Mouse (Mus musculus) ES-Bruce4 (cell line): ENCODE measurements around the gene Ccdc86. TPM values are rescaled to one million over a fixed set of nuclear protein-coding genes. Genes with fewer than 3 reads are reported as not detected.

ENCODE experiments used
- H3K27ac ChIP-seq: 2 replicates; pipeline ENCODE4 v1.5.1; 2012; ENCODE audit warnings: low read length, inconsistent platforms; ENCODE audit not compliant: insufficient read depth
- H3K27me3 ChIP-seq: 2 replicates; pipeline ENCODE4 v1.6.1; 2012; ENCODE audit warnings: mild to moderate bottlenecking, low read length, inconsistent platforms; ENCODE audit not compliant: control insufficient read depth, poor library complexity, insufficient read depth, severe bottlenecking
- H3K36me3 ChIP-seq: 2 replicates; pipeline ENCODE4 v1.6.1; 2012; ENCODE audit warnings: inconsistent platforms, mild to moderate bottlenecking, low read length, moderate library complexity; ENCODE audit not compliant: control insufficient read depth, poor library complexity, insufficient read depth, severe bottlenecking
- H3K4me1 ChIP-seq: one replicate; pipeline ENCODE4 v1.8.1; 2011; ENCODE audit warnings: low read length; ENCODE audit not compliant: control insufficient read depth, insufficient read depth
- H3K4me3 ChIP-seq: 2 replicates; pipeline ENCODE4 v1.5.1; 2011; ENCODE audit warnings: low read depth, mild to moderate bottlenecking, low read length
- H3K9ac ChIP-seq: 2 replicates; pipeline ENCODE4 v1.6.1; 2012; ENCODE audit warnings: low read depth, mild to moderate bottlenecking, inconsistent platforms; ENCODE audit not compliant: poor library complexity, severe bottlenecking
- H3K9me3 ChIP-seq: replicated peaks from 2 replicates; pipeline ENCODE4 v1.6.1; 2012; ENCODE audit warnings: mild to moderate bottlenecking, low read length, inconsistent platforms; ENCODE audit not compliant: control insufficient read depth, poor library complexity, insufficient read depth, severe bottlenecking
- CTCF ChIP-seq: IDR thresholded peaks from one replicate; pipeline ENCODE4 v1.8.1; 2011; ENCODE audit warnings: low read depth, low read length
- EP300 ChIP-seq: IDR thresholded peaks from 2 replicates; pipeline ENCODE4 v1.6.1; 2011; ENCODE audit warnings: low read depth, low read length; ENCODE audit not compliant: insufficient read depth
- POLR2A ChIP-seq: IDR thresholded peaks from one replicate; pipeline ENCODE4 v1.8.1; 2011; ENCODE audit warnings: low read length; ENCODE audit not compliant: insufficient read depth
- polyA plus RNA-seq: library from polyadenylated mRNA; stranded (reverse); fragments of >200 nt; gene quantifications from 2 replicates; pipeline ENCODE4 v1.2.4, GENCODE M21; 2011; ENCODE audit warnings: low read depth; ENCODE audit not compliant: missing spikeins, insufficient read depth, insufficient read length

Gene Ccdc86
- polyA plus RNA-seq, 1 experiment: 17.8 TPM

DNA sequence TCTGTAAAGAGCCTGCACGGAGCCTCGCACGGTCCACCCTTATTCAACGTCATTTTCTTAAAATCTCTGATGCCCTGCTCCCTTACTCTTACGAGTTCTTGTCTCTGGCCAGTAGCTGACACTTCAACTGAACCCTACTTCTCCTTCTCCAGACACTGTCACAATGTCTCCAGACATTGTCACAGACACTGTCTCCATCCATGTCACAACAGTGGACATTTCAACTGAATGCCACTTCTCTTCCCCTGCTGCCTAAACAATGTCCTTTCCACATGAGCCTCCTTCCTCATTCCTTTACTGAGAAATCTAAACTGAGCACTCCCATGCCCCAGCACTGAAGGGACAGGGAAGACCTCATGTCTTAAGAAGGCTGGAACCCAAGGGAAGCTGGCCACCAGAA, 1.8 kb downstream of the Ccdc86 start:
- TF ChIP-seq EP300 (no peak), CTCF (no peak), POLR2A (no peak)
- Histone ChIP-seq H3K9me3 (no peaks in the 10 kb centered on the region), H3K27ac (no peak overlapping the region), H3K4me1 (no peaks in the 10 kb centered on the region), H3K36me3 (peaks cover 42% of the 10 kb centered on the region), H3K9ac (peak overlapping the region; percentile 97), H3K4me3 (peak overlapping the region; percentile 94), H3K27me3 (no peaks in the 10 kb centered on the region)

DNA sequence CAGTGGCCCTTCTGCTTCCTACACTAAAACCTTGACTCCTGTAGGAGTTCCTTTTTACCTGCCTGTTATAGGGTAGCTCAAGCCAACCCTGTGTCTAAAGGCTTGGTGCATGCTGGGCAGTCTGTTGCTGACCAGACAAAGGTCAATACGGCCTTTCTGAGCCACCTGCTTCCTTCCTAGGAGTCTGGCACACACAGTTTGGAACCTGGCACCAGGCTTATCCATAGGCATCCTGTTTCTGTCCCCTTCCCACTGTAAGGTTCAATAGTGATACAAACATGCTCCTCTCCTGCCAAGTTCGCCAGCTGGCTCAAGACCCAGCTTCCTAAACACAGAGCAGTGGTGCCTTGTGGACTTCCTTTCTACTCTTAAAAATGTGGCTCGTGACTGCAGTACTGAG, 2.6 kb downstream of the Ccdc86 start:
- H3K9me3 ChIP-seq: no peaks in the 10 kb centered on the region
- H3K4me1 ChIP-seq: no peaks in the 10 kb centered on the region
- no peak overlapping the region; the same call in 1 of the 2 replicates for H3K4me3 ChIP-seq
- TF ChIP-seq CTCF (no peak), EP300 (no peak), POLR2A (no peak)
- no peaks in the 10 kb centered on the region for H3K27me3 ChIP-seq
- peaks cover 43% of the 10 kb centered on the region for H3K36me3 ChIP-seq
- H3K27ac ChIP-seq: no peak overlapping the region
- H3K9ac ChIP-seq: 0 out of 2 replicates have a peak overlapping the region, but pooled peaks have one; percentile 97

DNA sequence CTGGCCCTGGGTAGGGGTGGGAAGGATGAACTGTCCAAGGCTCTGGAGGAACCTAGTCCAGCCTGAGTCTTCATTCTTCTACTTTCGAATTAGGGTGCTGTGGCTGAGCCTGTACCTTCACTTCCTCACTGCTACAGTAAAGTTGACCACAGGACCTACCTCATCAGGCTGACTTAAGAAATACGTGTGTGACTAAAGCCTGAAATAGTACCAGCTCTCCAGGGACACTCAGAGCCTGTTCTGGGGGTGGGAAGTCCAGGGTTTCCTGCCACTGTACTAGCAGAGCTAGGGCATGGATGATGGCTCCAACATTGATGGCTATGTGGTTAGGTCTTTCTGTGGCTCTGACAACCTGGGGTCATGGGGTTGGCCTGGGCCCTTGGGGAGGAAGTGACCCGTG, 5.1 kb downstream of the Ccdc86 start:
- Histone ChIP-seq H3K9ac (no peak overlapping the region), H3K9me3 (no peaks in the 10 kb centered on the region), H3K4me3 (no peak overlapping the region), H3K4me1 (no peaks in the 10 kb centered on the region), H3K27ac (no peak overlapping the region), H3K36me3 (peaks cover 43% of the 10 kb centered on the region), H3K27me3 (no peaks in the 10 kb centered on the region)
- TF ChIP-seq CTCF (no peak), EP300 (no peak), POLR2A (no peak)

DNA sequence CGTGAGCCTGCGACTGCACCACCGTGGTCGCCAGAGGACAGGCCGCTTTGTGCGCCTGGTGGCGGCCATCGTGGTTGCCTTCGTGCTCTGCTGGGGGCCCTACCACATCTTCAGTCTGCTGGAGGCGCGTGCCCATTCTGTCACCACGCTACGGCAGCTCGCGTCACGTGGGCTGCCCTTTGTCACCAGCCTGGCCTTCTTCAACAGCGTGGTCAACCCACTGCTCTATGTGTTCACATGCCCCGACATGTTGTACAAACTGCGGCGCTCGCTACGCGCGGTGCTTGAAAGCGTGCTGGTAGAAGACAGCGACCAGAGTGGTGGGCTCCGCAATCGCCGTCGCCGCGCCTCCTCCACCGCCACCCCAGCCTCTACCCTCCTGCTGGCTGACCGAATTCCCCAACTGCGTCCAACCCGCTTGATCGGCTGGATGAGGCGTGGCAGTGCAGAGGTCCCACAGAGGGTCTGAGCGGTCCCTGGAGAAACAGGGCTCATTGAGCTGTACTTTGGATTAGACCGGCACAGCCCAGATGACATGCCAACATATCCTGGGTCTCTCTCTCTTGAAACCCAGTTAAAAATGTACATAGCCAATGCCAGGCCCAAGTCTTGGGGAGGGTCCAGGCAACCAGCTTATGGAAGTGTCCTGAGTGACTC, 8.1 kb downstream of the Ccdc86 start:
- no peak overlapping the region for H3K27ac ChIP-seq
- TF ChIP-seq EP300 (no peak), CTCF (no peak), POLR2A (no peak)

DNA sequence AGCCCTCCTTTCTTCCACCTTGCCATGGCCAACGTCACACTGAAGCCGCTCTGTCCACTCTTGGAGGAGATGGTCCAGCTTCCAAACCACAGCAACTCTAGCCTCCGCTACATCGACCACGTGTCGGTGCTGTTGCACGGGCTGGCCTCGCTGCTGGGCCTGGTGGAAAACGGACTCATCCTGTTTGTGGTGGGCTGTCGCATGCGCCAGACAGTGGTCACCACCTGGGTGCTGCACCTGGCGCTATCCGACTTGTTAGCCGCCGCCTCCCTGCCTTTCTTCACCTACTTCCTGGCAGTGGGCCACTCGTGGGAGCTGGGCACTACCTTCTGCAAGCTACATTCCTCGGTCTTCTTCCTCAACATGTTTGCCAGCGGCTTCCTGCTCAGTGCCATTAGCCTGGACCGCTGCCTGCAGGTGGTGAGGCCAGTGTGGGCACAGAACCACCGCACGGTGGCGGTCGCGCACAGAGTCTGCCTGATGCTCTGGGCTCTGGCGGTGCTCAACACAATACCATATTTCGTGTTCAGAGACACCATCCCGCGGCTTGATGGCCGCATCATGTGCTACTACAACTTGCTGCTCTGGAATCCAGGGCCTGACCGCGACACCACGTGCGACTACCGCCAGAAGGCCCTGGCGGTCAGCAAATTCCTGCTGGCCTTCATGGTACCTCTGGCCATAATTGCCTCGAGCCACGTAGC, 8.8 kb downstream of the Ccdc86 start:
- no peaks in the 10 kb centered on the region for H3K27me3 ChIP-seq
- H3K4me3 ChIP-seq: peak overlapping the region; percentile 32
- H3K9me3 ChIP-seq: no peaks in the 10 kb centered on the region
- H3K4me1 ChIP-seq: no peaks in the 10 kb centered on the region
- peaks cover 28% of the 10 kb centered on the region for H3K36me3 ChIP-seq
- peak overlapping the region; percentile 23 for H3K9ac ChIP-seq
- TF ChIP-seq CTCF: peak; percentile 93
- no peak for TF ChIP-seq POLR2A
- peak; percentile 8; the same call in 1 of the 2 replicates for TF ChIP-seq EP300
- H3K27ac ChIP-seq: no peak overlapping the region

More for the DNA sequence above, 8.1 kb downstream of the Ccdc86 start:
- peak overlapping the region; percentile 32 for H3K4me3 ChIP-seq
- H3K36me3 ChIP-seq: peaks cover 32% of the 10 kb centered on the region
- peak overlapping the region; percentile 23 for H3K9ac ChIP-seq
- no peaks in the 10 kb centered on the region for H3K9me3 ChIP-seq
- H3K27me3 ChIP-seq: no peaks in the 10 kb centered on the region
- H3K4me1 ChIP-seq: no peaks in the 10 kb centered on the region

DNA sequence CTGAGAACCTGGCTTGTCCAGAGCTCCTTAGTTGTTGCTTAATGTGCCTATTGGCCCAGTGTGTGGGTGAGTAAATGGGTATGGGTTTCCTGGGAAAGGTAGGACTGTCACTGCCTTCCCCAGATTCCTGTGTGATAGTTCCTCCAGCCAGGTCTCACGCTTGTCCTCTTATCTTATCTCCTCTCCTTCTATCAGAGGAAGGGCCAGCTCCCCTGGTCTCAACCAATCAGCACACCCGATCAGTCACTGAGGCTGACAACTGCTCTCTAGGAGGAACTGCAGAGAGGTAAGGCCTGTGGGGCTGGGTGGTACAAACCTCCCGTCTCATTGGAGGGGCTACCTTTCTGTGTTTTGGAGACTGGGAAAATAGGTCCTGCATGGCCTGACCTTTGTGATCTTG, 10.3 kb downstream of the Ccdc86 start:
- Histone ChIP-seq H3K9ac (no peak overlapping the region), H3K4me3 (no peak overlapping the region), H3K9me3 (no peaks in the 10 kb centered on the region), H3K36me3 (peaks cover 14% of the 10 kb centered on the region), H3K4me1 (no peaks in the 10 kb centered on the region), H3K27me3 (no peaks in the 10 kb centered on the region), H3K27ac (no peak overlapping the region)
- no peak for TF ChIP-seq EP300
- no peak for TF ChIP-seq CTCF
- no peak for TF ChIP-seq POLR2A
